Mouse (Mus musculus) embryonic facial prominence, embryonic 15.5 days (tissue): ENCODE results near the gene Prkaa2. TPM values are rescaled to one million over a fixed set of nuclear protein-coding genes. Genes with fewer than 3 reads are reported as not detected.

Experiments
- ATAC-seq: fragments of 200-750 bp; cut with Nextera tagmentation; 2 replicates; pipeline ENCODE4 v1.8.0; 2017; ENCODE audit warnings: low read depth, moderate TSS enrichment; ENCODE audit not compliant: insufficient number of reproducible peaks, low FRiP score, low TSS enrichment
- H3K27ac ChIP-seq: fragments of 300-500 bp; sonication (generic); replicated peaks from 2 replicates; pipeline ENCODE4 v1.5.1; 2015; ENCODE audit warnings: mild to moderate bottlenecking, inconsistent platforms
- H3K27me3 ChIP-seq: fragments of 300-500 bp; sonication (generic); 2 replicates; pipeline ENCODE4 v1.6.1; 2015; ENCODE audit warnings: inconsistent platforms
- H3K36me3 ChIP-seq: fragments of 300-500 bp; sonication (generic); 2 replicates; pipeline ENCODE4 v1.6.1; 2015; ENCODE audit warnings: mild to moderate bottlenecking, inconsistent platforms
- H3K4me1 ChIP-seq: fragments of 300-500 bp; sonication (generic); 2 replicates; pipeline ENCODE4 v1.6.1; 2015; ENCODE audit warnings: inconsistent platforms
- H3K4me2 ChIP-seq: fragments of 300-500 bp; sonication (generic); replicated peaks from 2 replicates; pipeline ENCODE4 v1.6.1; 2015; ENCODE audit warnings: mild to moderate bottlenecking, inconsistent platforms
- H3K4me3 ChIP-seq: fragments of 300-500 bp; sonication (generic); replicated peaks from 2 replicates; pipeline ENCODE4 v1.5.1; 2015; ENCODE audit warnings: mild to moderate bottlenecking, inconsistent platforms
- H3K9ac ChIP-seq: fragments of 300-500 bp; sonication (generic); 2 replicates; pipeline ENCODE4 v1.6.1; 2015; ENCODE audit warnings: inconsistent platforms
- H3K9me3 ChIP-seq: fragments of 300-500 bp; sonication (generic); replicated peaks from 2 replicates; pipeline ENCODE4 v1.6.1; 2016; ENCODE audit warnings: inconsistent platforms
- WGBS: fragments of 180-500 bp; shearing (Covaris S2); methylation state at CpG from one replicate; pipeline ENCODE4 v1.1.7; 2015; 5-methylcytosine and 5-hydroxymethylcytosine counted together
- polyA plus RNA-seq: library from polyadenylated mRNA; unstranded; fragments of >200 nt; fragmentation: Nextera tagmentation; extraction: Ambion mirVana; gene quantifications from 2 replicates; pipeline ENCODE4 v1.2.1, GENCODE M21; 2015

Gene Prkaa2
- polyA plus RNA-seq = 2.9 and 3.0 TPM in 2 replicates

- Histone ChIP-seq H3K4me3 (peak within 1 kb of the TSS; percentile 70), H3K4me2 (peak within 1 kb of the TSS; percentile 96), H3K36me3 (no peaks in the 10 kb centered on the region), H3K9me3 (no peaks in the 10 kb centered on the region), H3K27ac (peak within 1 kb of the TSS; percentile 44; the same call in 1 of the 2 replicates), H3K27me3 (peaks cover 5% of the 10 kb centered on the region; the same call in 1 of the 2 replicates), H3K4me1 (peaks cover 17% of the 10 kb centered on the region; the same call in 1 of the 2 replicates), H3K9ac (peak within 1 kb of the TSS; percentile 57)
- peak; percentile 85 for ATAC-seq
- under 1% methylated on average over 80 of the region's 80 CpGs for WGBS
These were observed at the start of gene Prkaa2 for GRCm38 (mm10) chr4:105109199-105109989. Prkaa2 (minus strand) TSS chr4:105109890.

GRCm38 (mm10) chr4:105159531-105159870 lies 49.8 kb upstream of the Prkaa2 start:
- peak overlapping the region; percentile 99 for H3K27ac ChIP-seq
- ATAC-seq = no peak

DNA sequence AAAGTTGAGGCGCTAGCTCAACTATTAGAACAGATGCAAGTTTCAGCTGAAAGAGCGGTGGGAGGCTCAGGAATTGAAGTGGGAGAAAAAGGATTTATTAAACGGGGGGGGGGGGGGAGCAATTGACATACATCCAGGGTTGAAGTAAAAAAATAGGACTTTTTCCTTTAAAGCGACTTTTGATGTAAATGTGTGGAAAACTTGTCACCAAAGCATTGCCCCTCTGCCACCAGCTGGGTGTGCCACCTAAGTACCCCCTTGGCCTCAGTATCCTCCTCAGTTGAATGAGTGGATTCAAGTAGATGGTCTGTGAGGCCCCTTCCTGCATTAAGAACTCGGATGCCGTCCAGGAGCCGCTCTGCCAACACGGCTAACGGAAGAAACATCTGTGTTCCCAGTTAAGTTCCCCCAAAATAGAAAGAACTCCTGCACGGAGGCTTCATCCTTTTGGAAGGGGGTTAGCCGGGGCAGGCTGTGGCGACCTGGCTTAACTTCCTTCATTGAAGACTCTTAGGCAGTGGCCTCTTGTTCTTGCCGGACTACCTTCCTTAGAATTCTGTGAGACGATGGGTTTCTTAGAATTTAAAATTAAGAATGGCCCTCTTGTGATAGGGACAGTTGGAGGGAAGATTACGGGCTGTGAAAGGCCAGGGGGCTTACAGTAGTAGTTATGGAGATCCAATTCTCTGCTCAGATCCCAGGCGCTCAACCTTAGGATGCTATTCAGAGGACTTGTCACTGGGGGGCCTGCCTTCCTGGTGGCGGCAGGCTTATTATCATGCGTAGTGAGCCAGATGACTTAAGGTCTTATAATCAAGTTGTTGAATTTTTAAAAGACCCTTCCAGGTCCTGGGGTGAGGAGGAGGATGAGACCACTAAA lies 49.2 kb upstream of the Prkaa2 start:
- H3K4me1 ChIP-seq = peaks cover 27% of the 10 kb centered on the region
- peaks cover 13% of the 10 kb centered on the region; the same call in 1 of the 2 replicates for H3K36me3 ChIP-seq
- no peaks in the 10 kb centered on the region for H3K27me3 ChIP-seq
- H3K4me2 ChIP-seq = peak overlapping the region; percentile 60
- H3K27ac ChIP-seq = peak overlapping the region; percentile 99
- ATAC-seq = no peak
- H3K4me3 ChIP-seq = peak overlapping the region; percentile 75
- H3K9me3 ChIP-seq = no peaks in the 10 kb centered on the region
- 2% methylated on average over 18 of the region's 18 CpGs for WGBS
- H3K9ac ChIP-seq = peak overlapping the region; percentile 94

More at GRCm38 (mm10) chr4:105159531-105159870, 49.8 kb upstream of the Prkaa2 start:
- Histone ChIP-seq H3K9ac (peak overlapping the region; percentile 94), H3K4me3 (peak overlapping the region; percentile 75), H3K4me2 (peak overlapping the region; percentile 60), H3K36me3 (peaks cover 14% of the 10 kb centered on the region; the same call in 1 of the 2 replicates), H3K4me1 (peaks cover 31% of the 10 kb centered on the region), H3K9me3 (no peaks in the 10 kb centered on the region), H3K27me3 (no peaks in the 10 kb centered on the region)
- 9% methylated on average over 6 of the region's 6 CpGs for WGBS

DNA sequence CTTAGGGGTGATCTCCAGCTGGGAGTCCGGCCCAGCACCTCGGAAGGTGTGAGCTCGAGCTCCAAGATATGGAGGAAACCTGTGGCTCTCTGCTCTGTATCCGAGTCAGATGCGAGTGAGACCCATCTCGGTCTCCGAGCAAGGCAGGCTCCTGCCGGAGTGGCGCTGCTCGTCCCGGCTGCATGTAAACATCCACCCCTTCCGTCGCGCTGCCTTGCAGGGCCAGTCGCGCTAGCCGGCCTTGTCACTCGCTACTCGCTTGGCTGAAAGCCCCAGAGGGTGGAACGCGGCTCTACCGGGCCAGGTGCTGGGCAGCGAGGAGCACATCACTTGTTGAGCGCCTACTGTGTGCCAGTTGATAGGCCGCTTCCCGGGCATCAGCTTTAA lies 48.5 kb upstream of the Prkaa2 start:
- peaks cover 8% of the 10 kb centered on the region; the same call in 1 of the 2 replicates for H3K36me3 ChIP-seq
- H3K4me2 ChIP-seq = peak overlapping the region; percentile 60
- H3K9ac ChIP-seq = peak overlapping the region; percentile 94
- peak overlapping the region; percentile 75 for H3K4me3 ChIP-seq
- no peaks in the 10 kb centered on the region for H3K27me3 ChIP-seq
- H3K4me1 ChIP-seq = peaks cover 20% of the 10 kb centered on the region
- peak overlapping the region; percentile 99 for H3K27ac ChIP-seq
- peak; percentile 71 for ATAC-seq
- WGBS = under 1% methylated on average over 26 of the region's 26 CpGs
- H3K9me3 ChIP-seq = no peaks in the 10 kb centered on the region

DNA sequence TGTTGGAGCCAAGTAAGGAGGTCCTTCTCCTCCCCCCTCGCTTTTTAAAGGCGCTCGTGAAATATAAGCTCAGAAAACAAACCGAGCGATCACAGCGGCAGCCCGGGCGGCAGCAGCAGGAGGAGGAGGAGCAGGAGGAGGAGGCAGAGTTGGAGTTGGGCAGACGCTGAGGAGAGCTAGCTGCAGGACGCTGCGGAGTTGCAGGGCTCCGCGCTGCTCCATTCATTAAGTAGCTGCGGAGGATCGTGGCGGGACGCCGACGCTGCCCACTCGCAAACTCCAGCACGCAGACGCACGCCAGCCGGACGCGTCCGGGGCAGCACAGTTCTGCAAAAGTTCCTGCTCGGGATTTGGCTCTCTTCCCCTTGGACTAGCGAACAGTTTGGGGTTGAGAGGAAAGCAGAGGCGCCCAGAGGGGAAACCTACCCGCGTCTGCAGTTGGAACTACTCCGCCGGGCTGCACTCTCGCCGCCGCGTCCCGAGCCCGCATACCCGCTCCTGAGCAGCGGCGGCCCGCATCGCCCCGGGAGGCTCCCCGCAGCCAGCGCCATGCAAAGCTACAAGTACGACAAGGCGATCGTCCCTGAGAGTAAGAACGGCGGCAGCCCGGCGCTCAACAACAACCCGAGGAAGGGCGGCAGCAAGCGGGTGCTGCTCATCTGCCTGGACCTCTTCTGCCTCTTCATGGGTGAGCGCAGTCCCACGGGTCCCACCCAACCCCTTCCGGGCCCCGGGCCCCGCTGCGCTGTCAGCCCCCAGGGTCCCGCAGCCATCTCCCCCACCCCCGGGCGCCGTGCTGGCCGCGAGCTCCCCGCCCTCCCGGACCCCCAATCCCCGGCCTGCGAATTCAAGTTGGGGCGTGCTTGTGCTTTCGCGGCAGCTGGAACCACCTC lies 47.8 kb upstream of the Prkaa2 start, which contains the start of gene Plpp3:
Gene Plpp3 (plus strand): TSS at position 72 of the 893 bp plus-strand sequence.
- H3K27ac ChIP-seq = peak within 1 kb of the TSS; percentile 99
- peak within 1 kb of the TSS; percentile 94 for H3K9ac ChIP-seq
- no peaks in the 10 kb centered on the region for H3K9me3 ChIP-seq
- peaks cover 7% of the 10 kb centered on the region; the same call in 1 of the 2 replicates for H3K36me3 ChIP-seq
- under 1% methylated on average over 77 of the region's 77 CpGs for WGBS
- peak within 1 kb of the TSS; percentile 60 for H3K4me2 ChIP-seq
- peak within 1 kb of the TSS; percentile 75 for H3K4me3 ChIP-seq
- no peaks in the 10 kb centered on the region for H3K27me3 ChIP-seq
- ATAC-seq = peak; percentile 92
- peaks cover 15% of the 10 kb centered on the region for H3K4me1 ChIP-seq

DNA sequence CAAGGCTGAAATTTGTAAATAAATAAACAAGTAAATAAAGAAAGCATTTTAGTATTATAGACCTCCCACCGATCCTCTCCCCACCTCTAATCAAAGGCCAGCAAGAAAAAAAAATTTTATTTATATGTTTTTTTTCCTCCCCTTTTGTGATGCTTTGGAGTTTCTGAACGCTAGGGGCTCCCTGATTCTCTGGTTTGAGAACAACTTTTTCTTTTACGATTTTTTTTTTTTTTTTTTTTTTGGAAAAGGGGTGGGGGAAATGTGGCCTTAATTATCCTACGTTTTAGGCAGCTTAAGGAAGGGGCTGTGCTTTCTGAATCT lies 47.2 kb upstream of the Prkaa2 start:
- H3K27me3 ChIP-seq = no peaks in the 10 kb centered on the region
- ATAC-seq = no peak
- H3K9me3 ChIP-seq = no peaks in the 10 kb centered on the region
- under 1% methylated on average over 4 of the region's 4 CpGs for WGBS
- H3K36me3 ChIP-seq = peaks cover 7% of the 10 kb centered on the region; the same call in 1 of the 2 replicates
- no peak overlapping the region for H3K9ac ChIP-seq
- H3K4me2 ChIP-seq = peak overlapping the region; percentile 60
- H3K4me1 ChIP-seq = peaks cover 9% of the 10 kb centered on the region
- H3K4me3 ChIP-seq = peak overlapping the region; percentile 75
- H3K27ac ChIP-seq = peak overlapping the region; percentile 99

DNA sequence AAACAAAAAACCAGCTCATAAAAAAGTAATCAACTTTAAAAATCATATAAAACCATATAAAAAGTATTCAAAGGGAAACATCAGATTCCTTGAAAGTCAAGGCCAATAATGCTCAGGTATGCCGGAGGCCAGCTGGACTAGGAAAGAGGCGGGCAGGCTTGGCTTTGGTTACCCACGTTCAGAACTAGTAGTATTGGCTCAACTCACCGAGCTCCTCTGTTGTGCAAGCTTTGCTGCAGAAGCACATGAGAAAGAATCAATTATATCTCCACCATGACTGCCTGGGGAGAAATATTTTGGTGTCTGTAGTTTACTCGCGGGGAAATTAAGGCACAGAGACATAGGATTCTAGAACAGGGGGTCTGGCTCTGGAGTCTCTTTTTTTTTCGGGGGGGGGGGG lies 46.6 kb upstream of the Prkaa2 start:
- Histone ChIP-seq H3K27ac (no peak overlapping the region), H3K4me1 (peaks cover 3% of the 10 kb centered on the region), H3K4me2 (no peak overlapping the region), H3K36me3 (peaks cover 1% of the 10 kb centered on the region; the same call in 1 of the 2 replicates), H3K9ac (no peak overlapping the region), H3K9me3 (no peaks in the 10 kb centered on the region), H3K27me3 (no peaks in the 10 kb centered on the region), H3K4me3 (no peak overlapping the region)
- 60% methylated on average over 7 of the region's 7 CpGs for WGBS
- no peak for ATAC-seq

GRCm38 (mm10) chr4:105153227-105153626 lies 43.5 kb upstream of the Prkaa2 start:
- Histone ChIP-seq H3K4me2 (no peak overlapping the region), H3K9me3 (no peaks in the 10 kb centered on the region), H3K27ac (no peak overlapping the region), H3K4me1 (no peaks in the 10 kb centered on the region; the same call in 1 of the 2 replicates), H3K9ac (no peak overlapping the region), H3K36me3 (no peaks in the 10 kb centered on the region), H3K4me3 (no peak overlapping the region), H3K27me3 (no peaks in the 10 kb centered on the region)
- ATAC-seq = no peak
- 71% methylated on average over 3 of the region's 3 CpGs for WGBS

GRCm38 (mm10) chr4:105151911-105152690 lies 42.4 kb upstream of the Prkaa2 start:
- ATAC-seq = no peak

GRCm38 (mm10) chr4:105149492-105149891 lies 39.8 kb upstream of the Prkaa2 start:
- no peak overlapping the region for H3K9ac ChIP-seq
- no peaks in the 10 kb centered on the region for H3K4me1 ChIP-seq
- ATAC-seq = no peak
- H3K4me2 ChIP-seq = no peak overlapping the region
- H3K9me3 ChIP-seq = no peaks in the 10 kb centered on the region
- H3K36me3 ChIP-seq = no peaks in the 10 kb centered on the region
- no peaks in the 10 kb centered on the region for H3K27me3 ChIP-seq
- no peak overlapping the region for H3K4me3 ChIP-seq
- H3K27ac ChIP-seq = no peak overlapping the region
- 73% methylated on average over 7 of the region's 7 CpGs for WGBS

More at GRCm38 (mm10) chr4:105151911-105152690, 42.4 kb upstream of the Prkaa2 start:
- no peak overlapping the region for H3K4me2 ChIP-seq
- H3K36me3 ChIP-seq = no peaks in the 10 kb centered on the region
- no peak overlapping the region for H3K9ac ChIP-seq
- H3K4me3 ChIP-seq = no peak overlapping the region
- H3K27me3 ChIP-seq = no peaks in the 10 kb centered on the region
- H3K4me1 ChIP-seq = no peaks in the 10 kb centered on the region; the same call in 1 of the 2 replicates
- 40% methylated on average over 14 of the region's 14 CpGs for WGBS
- H3K27ac ChIP-seq = no peak overlapping the region
- H3K9me3 ChIP-seq = no peaks in the 10 kb centered on the region
